Mouse (Mus musculus) forebrain, embryonic 10.5 days (tissue): ENCODE results near the gene Ctss. TPM values are rescaled to one million over a fixed set of nuclear protein-coding genes. Genes with fewer than 3 reads are reported as not detected.

Experiments used
- polyA plus RNA-seq: library from polyadenylated mRNA; unstranded; fragments of >200 nt; fragmentation: Nextera tagmentation; extraction: Ambion mirVana; gene quantifications from 2 replicates; pipeline ENCODE4 v1.2.1, GENCODE M21; 2016

Ctss gene
- polyA plus RNA-seq, 1 experiment from 2014 or later, result 3.9 TPM

Other genes starting within 250 kb of the Ctss start
- 27.2 and 27.9 TPM in 2 replicates for gene Mindy1, start 245.4 kb upstream of the Ctss start, polyA plus RNA-seq
- gene Prune1, start 244.7 kb upstream of the Ctss start, polyA plus RNA-seq, result 26.2 and 26.9 TPM in 2 replicates
- gene Anxa9, start 219.6 kb upstream of the Ctss start, polyA plus RNA-seq, result 1.8 and 1.9 TPM in 2 replicates
- 119 and 130 TPM in 2 replicates for gene Cers2, start 212.0 kb upstream of the Ctss start, polyA plus RNA-seq
- gene Setdb1, start 169.6 kb upstream of the Ctss start, polyA plus RNA-seq, result 59.1 and 64.2 TPM in 2 replicates
- not detected in 2 replicates for gene 4930558C23Rik, start 123.9 kb upstream of the Ctss start, polyA plus RNA-seq
- gene Arnt, start 92.4 kb upstream of the Ctss start, polyA plus RNA-seq, result 29.7 and 33.3 TPM in 2 replicates
- gene Ctsk, start 27.5 kb upstream of the Ctss start, polyA plus RNA-seq, result 1.4 and 1.5 TPM in 2 replicates
- not detected in 2 replicates for gene Hormad1, start 32.9 kb downstream of the Ctss start, polyA plus RNA-seq
- 29.6 and 30.7 TPM in 2 replicates for gene Golph3l, start 62.1 kb downstream of the Ctss start, polyA plus RNA-seq
- gene Ensa, start 98.2 kb downstream of the Ctss start, polyA plus RNA-seq, result 85.8 and 86.5 TPM in 2 replicates
- gene Mcl1, start 132.0 kb downstream of the Ctss start, polyA plus RNA-seq, result 42.1 and 42.9 TPM in 2 replicates
- gene Adamtsl4, start 161.1 kb downstream of the Ctss start, polyA plus RNA-seq, result 0.84 and 1.6 TPM in 2 replicates
- gene Ecm1, start 212.8 kb downstream of the Ctss start, polyA plus RNA-seq, result 11.1 and 12.4 TPM in 2 replicates
- gene Tars2, start 233.4 kb downstream of the Ctss start, polyA plus RNA-seq, result 76.5 and 76.9 TPM in 2 replicates